Mouse (Mus musculus) cortical plate, adult 2 months (tissue): ENCODE data around the gene Nrxn3.

Source experiments
- CTCF ChIP-seq: fragments of 200-500 bp; IDR thresholded peaks from 2 replicates; pipeline ENCODE4 v1.5.1; 2011; ENCODE audit warnings: mild to moderate bottlenecking, control low read depth, low read length; ENCODE audit not compliant: insufficient read depth; ENCODE audit errors: extremely low read depth
- POLR2A ChIP-seq: fragments of 200-500 bp; IDR thresholded peaks from 2 replicates; pipeline ENCODE4 v1.6.1; 2011; ENCODE audit warnings: mild to moderate bottlenecking, low read length, control low read depth; ENCODE audit not compliant: insufficient read depth; ENCODE audit errors: extremely low read depth

DNA sequence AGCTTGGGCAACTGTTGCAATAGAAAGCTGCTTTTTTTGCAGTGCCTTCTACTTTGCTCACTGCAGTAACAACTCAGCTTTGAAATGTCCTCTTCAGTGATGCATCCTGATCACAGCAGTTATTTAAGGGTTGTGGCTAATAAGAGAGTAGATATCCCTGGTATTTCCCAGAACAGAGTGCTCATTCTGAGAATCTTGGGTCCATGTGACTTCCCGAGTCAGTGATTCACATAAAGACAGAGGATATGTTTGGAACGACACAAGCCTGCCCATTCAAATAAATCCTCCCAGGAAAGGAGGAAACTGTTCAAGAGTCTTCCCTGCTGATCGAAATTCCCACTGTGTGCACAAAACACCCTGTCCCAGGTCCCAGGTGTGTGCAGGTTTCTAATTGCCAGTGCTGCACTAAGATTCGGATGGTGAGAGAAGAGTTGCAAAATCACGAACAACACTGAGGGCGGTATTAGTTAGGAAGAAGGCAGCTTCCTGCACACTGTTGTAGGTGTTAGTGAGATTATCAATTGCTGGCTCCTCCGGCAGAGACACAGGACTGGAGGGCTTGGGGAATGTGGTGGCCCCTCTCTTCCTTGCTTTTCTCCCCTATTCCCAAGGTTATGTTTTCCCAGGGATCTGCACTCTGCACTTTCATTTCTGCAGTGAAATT lies 230.4 kb downstream of the Nrxn3 start:
- TF ChIP-seq CTCF (no peak), POLR2A (peak; percentile 16; the same call in 1 of the 2 replicates)
